Mouse (Mus musculus): ENCODE data around the gene Adm2.

The Adm2 gene

DNA sequence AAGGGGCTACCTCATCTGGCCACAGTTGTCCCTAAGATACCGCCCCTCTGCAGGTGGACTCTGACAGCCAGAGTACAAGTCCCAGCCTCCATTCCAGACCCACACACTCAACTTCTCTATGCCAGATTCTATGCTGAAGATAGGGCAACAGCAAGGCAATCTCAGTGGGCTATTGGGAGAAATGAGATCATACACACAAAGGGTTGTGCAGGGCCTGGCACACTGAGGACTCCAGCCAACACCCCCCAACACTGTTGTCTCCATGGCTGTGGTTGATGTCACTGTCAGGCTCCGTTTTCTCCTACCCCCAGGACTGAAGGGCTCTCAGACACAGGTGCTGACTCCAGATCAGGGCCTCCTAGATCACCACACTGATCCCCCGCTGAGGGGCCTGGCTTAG is 8.4 kb upstream of the Adm2 start:
- no peak for DNase-seq

- DNase-seq: peak; percentile 40
Measured at GRCm38 (mm10) chr15:89314511-89315189, 7.9 kb upstream of the Adm2 start.

DNA sequence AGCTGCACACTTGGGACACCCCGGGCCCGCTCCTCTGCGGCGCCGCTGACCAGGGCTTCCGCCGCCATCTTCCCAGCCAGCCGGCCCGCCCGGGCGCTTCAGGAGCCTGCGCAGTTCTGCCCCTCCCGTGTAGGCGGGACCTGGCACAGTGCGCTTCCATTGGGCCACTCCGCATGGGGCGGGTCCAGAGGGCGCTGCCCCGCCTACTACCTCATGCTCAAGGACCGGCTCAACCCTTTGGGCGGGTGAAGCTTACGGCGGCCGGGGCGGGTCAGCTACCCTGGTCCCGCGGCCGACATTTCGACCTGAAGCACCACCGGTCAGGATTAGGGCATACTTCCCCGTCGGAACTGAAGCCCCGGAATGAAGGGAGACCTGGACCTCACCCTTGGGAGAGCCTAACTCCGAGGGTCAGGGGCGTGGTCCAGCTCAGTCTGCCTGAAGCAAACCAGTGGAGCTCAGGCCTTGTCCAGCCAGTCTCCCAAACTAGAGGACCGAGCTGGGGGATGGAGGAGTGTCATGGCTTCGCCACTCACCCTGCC is 7.3 kb upstream of the Adm2 start, which contains the start of gene Sbf1:
Sbf1 (minus strand) TSS at position 122 of the 542 bp plus-strand sequence.
- DNase-seq: peak; percentile 98

GRCm38 (mm10) chr15:89316146-89316545 is 6.4 kb upstream of the Adm2 start:
- peak; percentile 40 for DNase-seq

DNA sequence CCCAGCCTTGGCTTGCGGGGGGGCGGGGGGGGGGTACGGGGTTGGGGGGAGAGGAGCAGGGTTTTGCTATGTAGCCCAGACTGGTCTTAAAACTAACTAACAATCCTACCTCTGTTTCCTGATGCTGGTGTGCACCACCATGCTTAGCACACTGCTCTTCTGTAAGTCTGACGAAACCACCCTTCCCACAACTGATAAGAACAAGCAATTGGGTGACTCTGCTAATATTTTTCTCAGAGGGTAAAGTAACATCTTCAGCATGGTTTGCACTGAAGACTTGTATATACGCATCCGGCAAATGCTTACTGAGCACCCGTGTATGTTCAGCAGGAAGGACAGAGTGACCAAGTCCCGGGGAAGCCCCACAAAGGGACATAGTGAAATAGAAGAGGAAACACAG is 1.3 kb upstream of the Adm2 start:
- no peak for DNase-seq

GRCm38 (mm10) chr15:89323656-89324055 is 1.1 kb downstream of the Adm2 start:
- DNase-seq: no peak

- DNase-seq: no peak
Measured at GRCm38 (mm10) chr15:89326441-89326840, 3.9 kb downstream of the Adm2 start.

GRCm38 (mm10) chr15:89334271-89334670 is 11.8 kb downstream of the Adm2 start, which contains the start of gene Miox:
TSS of gene Miox (plus strand) at chr15:89334398.
- no peak for DNase-seq

DNA sequence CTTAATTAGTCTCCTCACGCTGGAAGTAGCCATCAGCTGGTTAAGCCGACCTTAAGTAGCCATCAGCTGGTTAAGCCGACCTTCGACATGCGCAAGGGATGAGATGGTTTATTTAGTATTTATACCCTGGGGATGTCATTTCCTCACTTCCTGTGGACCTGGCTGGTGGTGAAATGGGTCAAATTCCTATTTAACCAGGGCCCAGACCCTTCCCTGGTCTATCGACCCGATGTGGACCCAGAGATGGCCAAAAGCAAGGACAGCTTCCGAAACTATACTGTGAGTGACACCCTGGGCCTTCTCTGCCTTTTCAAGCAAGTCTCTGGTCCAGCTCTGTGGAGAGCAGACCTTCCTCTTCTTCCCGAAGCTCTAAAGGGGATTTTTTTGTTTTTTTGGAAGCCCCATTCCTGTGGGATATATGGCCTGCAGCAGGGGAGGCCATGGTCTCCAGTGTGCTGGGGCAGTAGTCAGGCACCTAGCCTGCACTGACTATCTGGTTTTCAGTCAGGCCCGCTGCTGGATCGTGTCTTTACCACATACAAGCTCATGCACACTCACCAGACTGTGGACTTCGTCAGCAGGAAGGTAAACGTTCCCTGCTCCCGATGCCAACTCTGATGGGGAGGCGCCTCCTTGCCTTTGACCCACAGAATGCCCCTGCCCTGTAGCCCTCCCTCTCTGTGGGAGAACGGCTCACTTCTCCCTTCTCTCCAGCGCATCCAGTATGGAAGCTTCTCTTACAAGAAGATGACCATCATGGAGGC is 12.4 kb downstream of the Adm2 start:
- DNase-seq: peak; percentile 45

DNA sequence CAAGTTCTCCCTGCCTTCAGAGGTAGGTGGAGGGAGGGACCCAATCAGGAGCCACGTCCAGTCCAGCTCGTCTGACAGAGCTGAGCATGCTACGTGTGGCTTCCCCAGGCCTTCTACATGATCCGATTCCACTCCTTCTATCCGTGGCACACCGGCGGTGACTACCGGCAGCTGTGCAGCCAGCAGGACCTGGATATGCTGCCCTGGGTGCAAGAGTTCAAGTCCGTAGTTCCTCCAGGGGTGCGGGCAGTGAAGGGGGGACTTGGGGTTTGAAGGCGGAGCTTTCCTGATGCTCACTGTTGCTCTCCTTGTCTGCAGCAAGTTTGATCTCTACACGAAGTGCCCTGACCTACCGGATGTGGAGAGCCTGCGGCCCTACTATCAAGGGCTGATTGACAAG is 13.9 kb downstream of the Adm2 start:
- no peak for DNase-seq

DNA sequence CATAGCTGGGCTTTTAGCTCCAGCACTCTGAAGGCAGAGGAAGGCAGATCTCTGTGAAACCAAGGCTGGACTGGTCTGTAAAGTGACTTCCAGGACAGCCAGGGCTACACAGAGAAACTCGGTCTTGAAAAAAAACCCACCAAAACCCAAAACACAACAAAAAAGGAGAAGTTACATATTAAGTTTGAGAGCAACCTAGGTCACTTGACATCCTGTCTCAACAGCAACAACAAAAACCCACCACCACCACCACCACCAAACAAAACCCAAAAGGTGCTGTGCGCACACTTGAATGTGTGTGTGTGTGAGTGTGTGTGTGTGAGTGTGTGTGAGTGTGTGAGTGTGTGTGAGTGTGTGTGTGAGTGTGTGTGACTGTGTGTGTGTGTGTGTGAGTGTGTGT is 17.2 kb downstream of the Adm2 start:
- DNase-seq: no peak

DNA sequence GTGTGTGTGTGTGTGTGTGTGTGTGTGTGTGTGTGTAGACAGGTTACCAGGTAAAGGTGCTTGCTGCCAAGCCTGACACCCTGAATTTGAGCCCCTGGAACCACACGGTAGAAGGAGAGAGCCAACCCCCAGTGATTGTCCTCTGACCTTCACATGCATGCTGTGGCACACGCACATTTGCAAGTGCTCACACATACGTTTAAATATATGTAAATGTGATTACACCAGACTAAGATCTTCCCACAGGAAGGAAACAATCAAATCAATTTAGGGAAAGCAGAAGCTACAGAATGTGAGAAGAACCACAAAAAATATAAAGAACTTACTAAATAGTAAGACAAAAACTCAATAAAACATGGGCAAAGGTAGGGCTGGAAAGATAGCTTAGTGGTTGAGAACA is 17.6 kb downstream of the Adm2 start:
- DNase-seq: no peak

DNA sequence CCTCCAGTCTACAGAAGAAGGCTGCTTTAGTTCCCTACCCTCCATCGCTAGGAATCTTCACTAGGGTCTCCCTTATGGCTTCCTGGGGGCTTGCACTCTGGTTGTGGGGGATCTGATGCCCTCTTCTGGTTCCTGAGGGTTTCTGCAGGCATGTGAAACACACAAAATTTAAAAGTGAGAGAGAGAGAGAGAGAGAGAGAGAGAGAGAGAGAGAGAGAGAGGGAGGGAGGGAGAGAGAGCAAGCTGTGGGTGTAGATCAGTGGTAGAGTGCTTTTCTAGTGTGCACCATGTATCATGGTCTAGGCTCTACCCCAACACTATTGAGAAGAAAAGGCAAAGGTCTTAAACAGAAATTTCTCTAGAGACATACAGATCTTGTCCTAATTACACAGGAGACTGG is 19.2 kb downstream of the Adm2 start:
- peak; percentile 25 for DNase-seq

- DNase-seq: no peak
Measured at GRCm38 (mm10) chr15:89343325-89343724, 20.8 kb downstream of the Adm2 start.

- no peak for DNase-seq
Measured at GRCm38 (mm10) chr15:89350447-89350846, 27.9 kb downstream of the Adm2 start.

DNA sequence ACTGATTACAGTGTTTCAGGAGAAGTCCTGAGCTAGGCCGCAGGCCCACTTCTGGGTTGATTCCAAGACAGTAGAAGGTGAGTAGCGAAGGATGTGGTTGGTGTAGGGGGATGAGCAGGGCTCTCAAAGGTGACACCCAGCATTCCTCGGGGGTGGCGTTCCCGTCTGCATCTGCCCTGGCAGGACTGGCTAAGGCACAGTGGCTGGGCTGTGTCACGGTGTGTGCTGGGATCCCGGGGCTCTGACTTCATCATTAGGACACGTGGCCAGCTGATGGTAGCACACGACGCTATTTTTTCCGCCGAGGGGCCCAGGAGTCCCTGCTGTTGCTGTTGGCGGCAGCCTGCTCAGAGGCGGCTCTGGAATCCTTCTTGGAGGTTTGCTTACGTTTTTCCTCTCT is 28.8 kb downstream of the Adm2 start:
- no peak for DNase-seq

DNA sequence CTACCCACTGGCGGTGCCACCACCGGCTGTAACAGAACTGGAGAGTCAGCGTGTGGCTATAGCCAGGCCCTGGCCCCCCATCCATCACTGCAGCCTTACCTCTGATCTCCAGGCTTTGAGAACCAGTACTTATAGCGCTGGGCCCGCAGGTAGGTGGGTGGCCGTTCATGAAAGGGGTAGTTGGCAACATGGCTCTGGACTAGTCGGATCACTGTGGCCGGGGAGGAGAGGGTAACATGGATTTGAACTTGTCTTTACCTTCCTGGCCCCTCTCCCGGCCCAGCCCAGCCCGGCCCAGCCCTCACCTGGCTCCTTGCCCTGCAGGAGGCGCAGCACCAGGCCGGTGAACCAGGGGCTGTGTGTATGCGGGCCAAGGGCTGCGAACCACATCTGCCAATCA is 29.5 kb downstream of the Adm2 start:
- DNase-seq: no peak

GRCm38 (mm10) chr15:89352795-89353194 is 30.3 kb downstream of the Adm2 start:
- DNase-seq: no peak

DNA sequence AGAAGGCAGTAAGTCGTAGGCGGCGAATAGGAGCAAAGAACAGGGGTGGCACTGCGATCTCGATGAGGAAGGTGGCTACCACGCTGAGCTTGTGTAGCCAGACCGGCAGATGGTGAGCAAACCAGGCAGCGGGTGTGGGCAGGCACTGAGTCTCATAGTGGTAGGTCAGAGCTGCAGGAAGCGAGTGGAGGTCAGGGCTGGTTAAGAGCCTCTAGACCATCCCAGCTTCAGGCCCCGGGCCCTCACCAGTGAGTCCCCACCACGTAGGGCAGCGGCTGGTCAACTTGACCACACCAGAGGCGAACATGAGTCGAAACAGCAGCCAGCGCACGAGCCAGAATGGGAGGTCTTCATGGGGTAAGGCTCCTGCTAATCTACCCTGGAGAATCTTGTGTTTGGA is 31.3 kb downstream of the Adm2 start:
- DNase-seq: no peak

DNA sequence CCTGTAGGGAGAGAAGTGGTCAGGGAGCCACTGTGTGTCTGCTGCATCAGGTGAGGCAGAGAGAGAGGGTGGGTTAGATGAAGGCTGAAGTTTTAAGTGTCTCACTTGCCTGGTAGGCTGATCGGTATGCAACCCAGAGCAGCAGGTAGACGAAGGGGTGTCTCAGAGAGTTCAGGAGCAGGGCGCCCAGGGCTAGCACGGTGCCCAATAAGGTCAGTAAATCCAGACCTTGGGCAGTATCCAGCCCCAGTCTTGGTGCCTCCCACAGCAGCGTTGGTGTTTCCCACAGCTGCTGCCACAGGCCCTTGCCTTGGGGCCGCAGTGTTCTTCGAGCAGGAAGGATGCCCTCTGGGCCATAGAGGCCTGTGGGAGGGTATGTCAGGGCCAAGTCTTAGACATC is 31.9 kb downstream of the Adm2 start:
- DNase-seq: no peak

DNA sequence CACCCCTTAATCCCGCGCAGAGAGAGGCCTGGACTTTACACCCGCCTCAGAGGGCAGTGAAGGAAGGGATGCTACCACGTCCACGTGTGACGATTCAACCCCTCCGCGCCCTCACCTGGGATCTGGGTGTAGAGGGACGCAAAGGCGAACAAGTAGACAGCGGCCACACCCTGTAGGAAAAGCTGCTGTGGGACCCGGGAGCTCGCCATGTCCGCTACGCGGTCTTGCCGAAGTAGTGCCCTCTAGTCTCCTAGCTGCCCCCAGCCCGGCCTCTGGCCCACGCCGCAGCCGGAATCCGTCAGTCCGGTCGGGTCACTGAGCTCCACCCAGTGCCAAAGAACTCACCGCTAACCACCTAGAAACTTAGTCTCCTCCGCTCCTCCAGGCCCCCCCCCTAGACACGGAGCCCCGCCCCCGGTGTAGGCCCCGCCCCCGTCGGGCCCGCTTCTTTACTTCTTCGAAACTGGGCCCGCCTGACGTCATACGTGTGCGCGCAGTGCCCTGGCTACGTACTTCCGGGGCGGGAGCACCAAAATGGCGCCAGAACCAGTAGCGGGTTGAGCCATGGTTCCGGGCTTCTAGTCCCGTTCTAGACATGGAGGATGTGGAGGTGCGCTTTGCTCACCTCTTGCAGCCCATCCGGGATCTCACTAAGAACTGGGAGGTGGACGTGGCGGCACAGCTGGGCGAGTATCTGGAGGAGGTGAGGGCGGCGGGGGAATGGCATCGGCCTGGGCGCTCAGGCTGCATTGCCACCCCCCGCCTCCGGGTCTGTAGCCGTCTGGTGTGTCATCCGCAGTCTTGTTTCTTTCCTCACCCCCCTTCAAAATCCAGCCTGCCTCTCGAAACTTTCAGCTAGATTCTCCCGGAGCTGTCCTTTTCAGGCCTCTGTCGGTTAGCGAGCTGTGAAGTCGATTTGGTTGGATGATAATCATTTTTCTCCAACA is 33.0 kb downstream of the Adm2 start, which contains the start of the genes Lmf2 and Ncaph2:
Lmf2 (minus strand) TSS at position 419 of the 947 bp plus-strand sequence.
Ncaph2 (plus strand) TSS at position 479 of the 947 bp plus-strand sequence.
- DNase-seq: peak; percentile 97

GRCm38 (mm10) chr15:89356372-89356771 is 33.9 kb downstream of the Adm2 start:
- DNase-seq: peak; percentile 92

- no peak for DNase-seq
Measured at GRCm38 (mm10) chr15:89358784-89359183, 36.3 kb downstream of the Adm2 start.
